Mouse (Mus musculus): ENCODE measurements around the gene Ceacam2. TPM values are rescaled to one million over a fixed set of nuclear protein-coding genes. Genes with fewer than 3 reads are reported as not detected.
A peak's percentile ranks its signal among the peaks of the same experiment; 100 is the strongest.
"Not testable (repeated sequence)": the region's sequence is repeated elsewhere in the genome, so short reads cannot be mapped to it uniquely, and the experiment has no call there.

Ceacam2 gene
- total RNA-seq (2021) = under 1 TPM; 0.29 to 0.63 TPM
- long read RNA-seq, experiment 1, partial matches to known transcripts = 0 of 3 reads
- long read RNA-seq, experiment 1, other reads (novel, unspliced or antisense) = 3 of 3 reads
- long read RNA-seq, experiment 2, partial matches to known transcripts = 0 of 3 reads
- long read RNA-seq, experiment 2, other reads (novel, unspliced or antisense) = 3 of 3 reads

- DNase-seq (ENCODE audit: low spot score in 2 of 2); intact Hi-C loops (cut with DNase I): not testable (repeated sequence)
Observed at GRCm38 (mm10) chr7:25539376-25539907, at the start of gene Ceacam2. TSS of gene Ceacam2 (minus strand) at chr7:25539857.

GRCm38 (mm10) chr7:25585351-25586204 lies 45.9 kb upstream of the Ceacam2 start:
- intact Hi-C loops (cut with DNase I) = no loop called here
- DNase-seq (ENCODE audit: low spot score in 2 of 2) = no peak

- no peak for DNase-seq (ENCODE audit: low spot score in 2 of 2)
- intact Hi-C loops (cut with DNase I) = no loop called here
Observed at GRCm38 (mm10) chr7:25584651-25585050, 45.0 kb upstream of the Ceacam2 start.

GRCm38 (mm10) chr7:25582301-25582810 lies 42.7 kb upstream of the Ceacam2 start:
- DNase-seq (ENCODE audit: low spot score in 2 of 2) = no peak
- intact Hi-C loops (cut with DNase I) = no loop called here

- intact Hi-C loops (cut with DNase I) = no loop called here
- no peak for DNase-seq (ENCODE audit: low spot score in 2 of 2)
Observed at GRCm38 (mm10) chr7:25579441-25579840, 39.8 kb upstream of the Ceacam2 start.

GRCm38 (mm10) chr7:25576793-25577437 lies 37.3 kb upstream of the Ceacam2 start:
- intact Hi-C loops (cut with DNase I); DNase-seq (ENCODE audit: low spot score in 2 of 2): not testable (repeated sequence)

- intact Hi-C loops (cut with DNase I) = not testable (repeated sequence)
Observed at GRCm38 (mm10) chr7:25576308-25576707, 36.7 kb upstream of the Ceacam2 start.

GRCm38 (mm10) chr7:25575870-25576269 lies 36.2 kb upstream of the Ceacam2 start:
- intact Hi-C loops (cut with DNase I) = no loop called here
- no peak for DNase-seq (ENCODE audit: low spot score in 2 of 2)

More at GRCm38 (mm10) chr7:25576308-25576707, 36.7 kb upstream of the Ceacam2 start:
- not testable (repeated sequence) for DNase-seq (ENCODE audit: low spot score in 2 of 2)

GRCm38 (mm10) chr7:25575105-25575504 lies 35.4 kb upstream of the Ceacam2 start:
- intact Hi-C loops (cut with DNase I) = no loop called here
- DNase-seq (ENCODE audit: low spot score in 2 of 2) = no peak

GRCm38 (mm10) chr7:25573806-25574205 lies 34.1 kb upstream of the Ceacam2 start:
- intact Hi-C loops (cut with DNase I); DNase-seq (ENCODE audit: low spot score in 2 of 2): not testable (repeated sequence)

GRCm38 (mm10) chr7:25568721-25569120 lies 29.1 kb upstream of the Ceacam2 start:
- no peak for DNase-seq (ENCODE audit: low spot score in 2 of 2)
- intact Hi-C loops (cut with DNase I) = no loop called here

- intact Hi-C loops (cut with DNase I) = loop anchor here (2.0 kb wide), 1 partner anchor 65 kb away; the partner anchor contains the start of gene Ceacam1
- DNase-seq (ENCODE audit: low spot score in 2 of 2) = peak in 1 of 2 experiments; percentile 4
Observed at GRCm38 (mm10) chr7:25541464-25541863, 1.8 kb upstream of the Ceacam2 start.

GRCm38 (mm10) chr7:25539954-25540353 lies 297 bp upstream of the Ceacam2 start:
- DNase-seq (ENCODE audit: low spot score in 2 of 2) = not testable (repeated sequence)
- intact Hi-C loops (cut with DNase I) = loop anchor here (2.0 kb wide), 1 partner anchor 63 kb away; the partner anchor contains the start of gene Ceacam1

GRCm38 (mm10) chr7:25530837-25531236 lies 8.8 kb downstream of the Ceacam2 start:
- no peak for DNase-seq (ENCODE audit: low spot score in 2 of 2)
- intact Hi-C loops (cut with DNase I) = no loop called here

- DNase-seq (ENCODE audit: low spot score in 2 of 2); intact Hi-C loops (cut with DNase I): not testable (repeated sequence)
Observed at GRCm38 (mm10) chr7:25516070-25516777, 23.4 kb downstream of the Ceacam2 start.

- DNase-seq (ENCODE audit: low spot score in 2 of 2) = peak in 1 of 2 experiments; percentile 23
- intact Hi-C loops (cut with DNase I) = not testable (repeated sequence)
Observed at GRCm38 (mm10) chr7:25515667-25516066, 24.0 kb downstream of the Ceacam2 start.

GRCm38 (mm10) chr7:25509925-25510324 lies 29.7 kb downstream of the Ceacam2 start:
- intact Hi-C loops (cut with DNase I) = no loop called here
- no peak for DNase-seq (ENCODE audit: low spot score in 2 of 2)

- DNase-seq (ENCODE audit: low spot score in 2 of 2) = no peak
- intact Hi-C loops (cut with DNase I) = no loop called here
Observed at GRCm38 (mm10) chr7:25494649-25495048, 45.0 kb downstream of the Ceacam2 start.

- intact Hi-C loops (cut with DNase I); DNase-seq (ENCODE audit: low spot score in 2 of 2): not testable (repeated sequence)
Observed at GRCm38 (mm10) chr7:25490698-25491097, 49.0 kb downstream of the Ceacam2 start.

All from left cerebral cortex, postnatal 14 days (tissue).